Mouse (Mus musculus): ENCODE results near the gene Lacc1.

DNA sequence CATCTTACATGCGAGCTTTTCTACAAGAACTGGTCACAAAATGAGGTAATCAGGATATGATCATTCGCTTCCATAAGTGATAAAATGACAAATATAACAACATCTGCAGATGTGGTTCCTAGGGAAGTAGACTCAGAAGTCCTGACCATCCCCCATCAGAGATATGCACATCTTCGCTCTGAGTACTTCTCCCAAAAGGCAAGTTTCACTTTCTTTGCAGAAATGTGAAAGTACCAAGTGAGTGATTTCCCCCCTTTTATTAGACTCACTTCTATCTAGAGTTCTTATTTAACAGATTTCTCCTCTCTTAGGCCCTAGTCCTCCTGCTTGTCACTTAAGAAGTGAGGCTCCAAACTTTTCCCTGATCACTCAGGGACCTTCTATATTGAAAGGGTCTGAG lies 3.3 kb downstream of the Lacc1 start:
- TF ChIP-seq CTCF (IDR thresholded peaks at IDR 0.05; ENCODE audit: low read depth) (no peak), EP300 (optimal IDR thresholded peaks at IDR 0.05) (no peak)

Measured in stomach, postnatal 0 days (tissue).